Mouse (Mus musculus): Measurements from ENCODE around the gene Apoc3. TPM values are rescaled to one million over a fixed set of nuclear protein-coding genes. Genes with fewer than 3 reads are reported as not detected.

The Apoc3 gene
- polyA plus RNA-seq, 1 experiment from 2014 or later, result 4.2 TPM

- 71% methylated on average over 5 of the region's 5 CpGs for WGBS
- ATAC-seq (replicated peaks; ENCODE audit: low FRiP score) (no peak), DNase-seq (ENCODE audit: low spot score) (no peak)
- H3K4me1 ChIP-seq (replicated peaks; ENCODE audit: control insufficient read depth, insufficient read depth, low read length), result no peaks in the 10 kb centered on the region
- H3K9me3 ChIP-seq (ENCODE audit: control insufficient read depth, low read length), result no peaks in the 10 kb centered on the region
- H3K4me3 ChIP-seq (ENCODE audit: low read depth, low read length), result no peak overlapping the region
- no peak overlapping the region for H3K4me2 ChIP-seq
- no peak overlapping the region for H3K9ac ChIP-seq (ENCODE audit: low read depth, low read length)
- H3K27me3 ChIP-seq (replicated peaks; ENCODE audit: control insufficient read depth, insufficient read depth, low read length), result no peaks in the 10 kb centered on the region
- H3K27ac ChIP-seq (ENCODE audit: low read depth, low read length), result no peak overlapping the region
- H3K36me3 ChIP-seq (ENCODE audit: control insufficient read depth, insufficient read depth, low read length), result no peaks in the 10 kb centered on the region
These were observed 50.9 kb downstream of the Apoc3 start for GRCm38 (mm10) chr9:46184542-46184941.

Other genes with a start within 250 kb of the Apoc3 start
- 137 and 154 TPM in 2 replicates for gene Pafah1b2, start 222.9 kb downstream of the Apoc3 start, polyA plus RNA-seq (2014; fragmentation: Nextera tagmentation; extraction: Ambion mirVana)
- gene Sik3, start 222.8 kb downstream of the Apoc3 start, polyA plus RNA-seq (2014; fragmentation: Nextera tagmentation; extraction: Ambion mirVana), result 8.6 and 9.5 TPM in 2 replicates
- 1,257 and 1,278 TPM in 2 replicates for gene Apoa1, start 7.1 kb downstream of the Apoc3 start, polyA plus RNA-seq (2014; fragmentation: Nextera tagmentation; extraction: Ambion mirVana)
- gene Apoa4, start 5.1 kb upstream of the Apoc3 start, polyA plus RNA-seq (2014; fragmentation: Nextera tagmentation; extraction: Ambion mirVana), result not detected in 2 replicates
- gene Apoa5, start 33.0 kb upstream of the Apoc3 start, polyA plus RNA-seq (2014; fragmentation: Nextera tagmentation; extraction: Ambion mirVana), result 0.21 and 0.38 TPM in 2 replicates
- 92.6 and 96.7 TPM in 2 replicates for gene Zpr1, start 37.4 kb upstream of the Apoc3 start, polyA plus RNA-seq (2014; fragmentation: Nextera tagmentation; extraction: Ambion mirVana)
- gene Bud13, start 47.4 kb upstream of the Apoc3 start, polyA plus RNA-seq (2014; fragmentation: Nextera tagmentation; extraction: Ambion mirVana), result 20.7 and 22.4 TPM in 2 replicates
- not detected in 2 replicates for gene 4931429L15Rik, start 84.3 kb upstream of the Apoc3 start, polyA plus RNA-seq (2014; fragmentation: Nextera tagmentation; extraction: Ambion mirVana)